Mouse (Mus musculus): ENCODE measurements around the gene Fads1. TPM values are rescaled to one million over a fixed set of nuclear protein-coding genes. Genes with fewer than 3 reads are reported as not detected.

Fads1 gene
- polyA plus RNA-seq, 1 experiment from 2014 or later = 152 TPM

- DNase-seq = no peak
- H3K27me3 ChIP-seq (ENCODE audit: control insufficient read depth, insufficient read depth, low read length) = no peaks in the 10 kb centered on the region
Observed at GRCm38 (mm10) chr19:10171846-10172245, 10.8 kb upstream of the Fads1 start.

GRCm38 (mm10) chr19:10173116-10173718, 9.5 kb upstream of the Fads1 start:
- H3K9ac ChIP-seq (replicated peaks; ENCODE audit: low read length) = no peak overlapping the region
- no peak overlapping the region for H3K4me2 ChIP-seq (ENCODE audit: low read length)
- no peaks in the 10 kb centered on the region for H3K36me3 ChIP-seq (ENCODE audit: control insufficient read depth, insufficient read depth, low read length)
- H3K4me3 ChIP-seq (replicated peaks; ENCODE audit: low read depth, low read length) = no peak overlapping the region
- no peaks in the 10 kb centered on the region for H3K27me3 ChIP-seq (ENCODE audit: control insufficient read depth, insufficient read depth, low read length)
- H3K27ac ChIP-seq (replicated peaks; ENCODE audit: low read depth, low read length) = no peak overlapping the region
- H3K4me1 ChIP-seq (ENCODE audit: control insufficient read depth, insufficient read depth, low read length) = no peaks in the 10 kb centered on the region
- ATAC-seq (ENCODE audit: low FRiP score, low TSS enrichment) (no peak), DNase-seq (no peak)
- H3K9me3 ChIP-seq (ENCODE audit: control insufficient read depth, low read length) = no peaks in the 10 kb centered on the region
- 90% methylated on average over 5 of the region's 5 CpGs for WGBS

More at GRCm38 (mm10) chr19:10171846-10172245, 10.8 kb upstream of the Fads1 start:
- H3K9me3 ChIP-seq (ENCODE audit: control insufficient read depth, low read length) = no peaks in the 10 kb centered on the region
- H3K9ac ChIP-seq (replicated peaks; ENCODE audit: low read length) = no peak overlapping the region
- no peak overlapping the region for H3K27ac ChIP-seq (replicated peaks; ENCODE audit: low read depth, low read length)
- H3K36me3 ChIP-seq (ENCODE audit: control insufficient read depth, insufficient read depth, low read length) = no peaks in the 10 kb centered on the region
- no peaks in the 10 kb centered on the region for H3K4me1 ChIP-seq (ENCODE audit: control insufficient read depth, insufficient read depth, low read length)
- no peak overlapping the region for H3K4me2 ChIP-seq (ENCODE audit: low read length)
- H3K4me3 ChIP-seq (replicated peaks; ENCODE audit: low read depth, low read length) = no peak overlapping the region
- ATAC-seq (ENCODE audit: low FRiP score, low TSS enrichment) = no peak

GRCm38 (mm10) chr19:10173844-10174539, 8.7 kb upstream of the Fads1 start:
- ATAC-seq (ENCODE audit: low FRiP score, low TSS enrichment) (no peak), DNase-seq (no peak)
- no peak overlapping the region for H3K27ac ChIP-seq (replicated peaks; ENCODE audit: low read depth, low read length)
- no peaks in the 10 kb centered on the region for H3K9me3 ChIP-seq (ENCODE audit: control insufficient read depth, low read length)
- no peak overlapping the region for H3K4me2 ChIP-seq (ENCODE audit: low read length)
- no peaks in the 10 kb centered on the region for H3K36me3 ChIP-seq (ENCODE audit: control insufficient read depth, insufficient read depth, low read length)
- no peaks in the 10 kb centered on the region for H3K27me3 ChIP-seq (ENCODE audit: control insufficient read depth, insufficient read depth, low read length)
- no peak overlapping the region for H3K9ac ChIP-seq (replicated peaks; ENCODE audit: low read length)
- no peaks in the 10 kb centered on the region for H3K4me1 ChIP-seq (ENCODE audit: control insufficient read depth, insufficient read depth, low read length)
- H3K4me3 ChIP-seq (replicated peaks; ENCODE audit: low read depth, low read length) = no peak overlapping the region
- WGBS = 88% methylated on average over 7 of the region's 7 CpGs

- no peak for DNase-seq
- 79% methylated on average over 4 of the region's 4 CpGs for WGBS
- no peaks in the 10 kb centered on the region for H3K36me3 ChIP-seq (ENCODE audit: control insufficient read depth, insufficient read depth, low read length)
Observed at GRCm38 (mm10) chr19:10174956-10175355, 7.7 kb upstream of the Fads1 start.

GRCm38 (mm10) chr19:10176477-10176876, 6.2 kb upstream of the Fads1 start:
- H3K9me3 ChIP-seq (ENCODE audit: control insufficient read depth, low read length) = no peaks in the 10 kb centered on the region
- DNase-seq (no peak), ATAC-seq (ENCODE audit: low FRiP score, low TSS enrichment) (no peak)
- no peaks in the 10 kb centered on the region for H3K27me3 ChIP-seq (ENCODE audit: control insufficient read depth, insufficient read depth, low read length)
- no peak overlapping the region for H3K9ac ChIP-seq (replicated peaks; ENCODE audit: low read length)
- no peak overlapping the region for H3K27ac ChIP-seq (replicated peaks; ENCODE audit: low read depth, low read length)
- H3K4me2 ChIP-seq (ENCODE audit: low read length) = no peak overlapping the region
- H3K36me3 ChIP-seq (ENCODE audit: control insufficient read depth, insufficient read depth, low read length) = no peaks in the 10 kb centered on the region
- H3K4me3 ChIP-seq (replicated peaks; ENCODE audit: low read depth, low read length) = no peak overlapping the region
- 54% methylated on average over 1 of the region's 1 CpGs for WGBS
- H3K4me1 ChIP-seq (ENCODE audit: control insufficient read depth, insufficient read depth, low read length) = no peaks in the 10 kb centered on the region

More at GRCm38 (mm10) chr19:10174956-10175355, 7.7 kb upstream of the Fads1 start:
- Histone ChIP-seq H3K4me3 (replicated peaks; ENCODE audit: low read depth, low read length) (no peak overlapping the region), H3K27ac (replicated peaks; ENCODE audit: low read depth, low read length) (no peak overlapping the region), H3K9ac (replicated peaks; ENCODE audit: low read length) (no peak overlapping the region), H3K4me2 (ENCODE audit: low read length) (no peak overlapping the region), H3K4me1 (ENCODE audit: control insufficient read depth, insufficient read depth, low read length) (no peaks in the 10 kb centered on the region), H3K9me3 (ENCODE audit: control insufficient read depth, low read length) (no peaks in the 10 kb centered on the region), H3K27me3 (ENCODE audit: control insufficient read depth, insufficient read depth, low read length) (no peaks in the 10 kb centered on the region)
- ATAC-seq (ENCODE audit: low FRiP score, low TSS enrichment) = no peak

- H3K4me2 ChIP-seq (ENCODE audit: low read length) = no peak overlapping the region
- DNase-seq (no peak), ATAC-seq (ENCODE audit: low FRiP score, low TSS enrichment) (no peak)
- no peak overlapping the region for H3K27ac ChIP-seq (replicated peaks; ENCODE audit: low read depth, low read length)
- no peaks in the 10 kb centered on the region for H3K27me3 ChIP-seq (ENCODE audit: control insufficient read depth, insufficient read depth, low read length)
- H3K9ac ChIP-seq (replicated peaks; ENCODE audit: low read length) = no peak overlapping the region
- 75% methylated on average over 7 of the region's 7 CpGs for WGBS
- H3K4me3 ChIP-seq (replicated peaks; ENCODE audit: low read depth, low read length) = no peak overlapping the region
- no peaks in the 10 kb centered on the region for H3K4me1 ChIP-seq (ENCODE audit: control insufficient read depth, insufficient read depth, low read length)
- H3K36me3 ChIP-seq (ENCODE audit: control insufficient read depth, insufficient read depth, low read length) = no peaks in the 10 kb centered on the region
- H3K9me3 ChIP-seq (ENCODE audit: control insufficient read depth, low read length) = no peaks in the 10 kb centered on the region
Observed at GRCm38 (mm10) chr19:10176941-10177372, 5.7 kb upstream of the Fads1 start.

- no peaks in the 10 kb centered on the region for H3K9me3 ChIP-seq (ENCODE audit: control insufficient read depth, low read length)
- ATAC-seq (ENCODE audit: low FRiP score, low TSS enrichment) (no peak), DNase-seq (no peak)
- no peak overlapping the region for H3K27ac ChIP-seq (replicated peaks; ENCODE audit: low read depth, low read length)
- no peak overlapping the region for H3K9ac ChIP-seq (replicated peaks; ENCODE audit: low read length)
- no peaks in the 10 kb centered on the region for H3K27me3 ChIP-seq (ENCODE audit: control insufficient read depth, insufficient read depth, low read length)
- H3K4me1 ChIP-seq (ENCODE audit: control insufficient read depth, insufficient read depth, low read length) = peaks cover 16% of the 10 kb centered on the region
- H3K4me3 ChIP-seq (replicated peaks; ENCODE audit: low read depth, low read length) = no peak overlapping the region
- H3K4me2 ChIP-seq (ENCODE audit: low read length) = no peak overlapping the region
- WGBS = 93% methylated on average over 7 of the region's 7 CpGs
- peaks cover 12% of the 10 kb centered on the region for H3K36me3 ChIP-seq (ENCODE audit: control insufficient read depth, insufficient read depth, low read length)
Observed at GRCm38 (mm10) chr19:10181225-10181624, 1.5 kb upstream of the Fads1 start.

- H3K4me2 ChIP-seq (ENCODE audit: low read length) = peak overlapping the region; percentile 65
- ATAC-seq (ENCODE audit: low FRiP score, low TSS enrichment) (no peak), DNase-seq (peak; percentile 48)
- H3K9me3 ChIP-seq (ENCODE audit: control insufficient read depth, low read length) = no peaks in the 10 kb centered on the region
- 28% methylated on average over 7 of the region's 7 CpGs for WGBS
- H3K27me3 ChIP-seq (ENCODE audit: control insufficient read depth, insufficient read depth, low read length) = no peaks in the 10 kb centered on the region
- H3K4me1 ChIP-seq (ENCODE audit: control insufficient read depth, insufficient read depth, low read length) = peaks cover 16% of the 10 kb centered on the region
- H3K36me3 ChIP-seq (ENCODE audit: control insufficient read depth, insufficient read depth, low read length) = peaks cover 22% of the 10 kb centered on the region
- peak overlapping the region; percentile 90 for H3K4me3 ChIP-seq (replicated peaks; ENCODE audit: low read depth, low read length)
- H3K9ac ChIP-seq (replicated peaks; ENCODE audit: low read length) = peak overlapping the region; percentile 92; the same call in 1 of the 2 replicates
- H3K27ac ChIP-seq (replicated peaks; ENCODE audit: low read depth, low read length) = peak overlapping the region; percentile 96
Observed at GRCm38 (mm10) chr19:10182142-10182541, 546 bp upstream of the Fads1 start.

Measured in midbrain, embryonic 14.5 days (tissue).